Mouse (Mus musculus) embryonic facial prominence, embryonic 12.5 days (tissue): ENCODE measurements around the gene Cr1l. TPM values are rescaled to one million over a fixed set of nuclear protein-coding genes. Genes with fewer than 3 reads are reported as not detected.
A peak's percentile ranks its signal among the peaks of the same experiment; 100 is the strongest.

ENCODE experiments used
- ATAC-seq: fragments of 200-750 bp; cut with Nextera tagmentation; 2 replicates; pipeline ENCODE4 v1.8.0; 2017; ENCODE audit not compliant: insufficient number of reproducible peaks, insufficient read depth, low FRiP score, low TSS enrichment
- H3K27ac ChIP-seq: fragments of 300-500 bp; sonication (generic); 2 replicates; pipeline ENCODE4 v1.5.1; 2016; ENCODE audit warnings: mild to moderate bottlenecking
- H3K27me3 ChIP-seq: fragments of 300-500 bp; sonication (generic); 2 replicates; pipeline ENCODE4 v1.6.1; 2016; ENCODE audit warnings: mild to moderate bottlenecking, moderate library complexity
- H3K36me3 ChIP-seq: fragments of 300-500 bp; sonication (generic); 2 replicates; pipeline ENCODE4 v1.6.1; 2016; ENCODE audit warnings: mild to moderate bottlenecking
- H3K4me1 ChIP-seq: fragments of 300-500 bp; sonication (generic); 2 replicates; pipeline ENCODE4 v1.6.1; 2016
- H3K4me2 ChIP-seq: fragments of 300-500 bp; sonication (generic); replicated peaks from 2 replicates; pipeline ENCODE4 v1.6.1; 2016; ENCODE audit warnings: mild to moderate bottlenecking, moderate library complexity
- H3K4me3 ChIP-seq: fragments of 300-500 bp; sonication (generic); 2 replicates; pipeline ENCODE4 v1.5.1; 2016; ENCODE audit warnings: mild to moderate bottlenecking
- H3K9ac ChIP-seq: fragments of 300-500 bp; sonication (generic); 2 replicates; pipeline ENCODE4 v1.6.1; 2016; ENCODE audit warnings: mild to moderate bottlenecking, moderate library complexity
- H3K9me3 ChIP-seq: fragments of 300-500 bp; sonication (generic); 2 replicates; pipeline ENCODE4 v1.6.1; 2016; ENCODE audit warnings: mild to moderate bottlenecking, moderate library complexity
- whole genome bisulfite sequencing: fragments of 180-500 bp; shearing (Covaris S2); methylation state at CpG from one replicate; pipeline ENCODE4 v1.1.7; 2016; 5-methylcytosine and 5-hydroxymethylcytosine counted together
- polyA plus RNA-seq: library from polyadenylated mRNA; unstranded; fragments of >200 nt; fragmentation: Nextera tagmentation; extraction: Ambion mirVana; gene quantifications from 2 replicates; pipeline ENCODE4 v1.2.1, GENCODE M21; 2016

Gene Cr1l
- polyA plus RNA-seq, 1 experiment from 2014 or later, result 46.5 TPM

GRCm38 (mm10) chr1:195092220-195092720, 39.1 kb downstream of the Cr1l start, which contains the start of gene Cd46:
Gene Cd46 (minus strand): TSS chr1:195092249.
- Histone ChIP-seq H3K27ac (no peak within 1 kb of the TSS), H3K4me1 (peaks cover 3% of the 10 kb centered on the region; the same call in 1 of the 2 replicates), H3K9ac (peak within 1 kb of the TSS; percentile 12; the same call in 1 of the 2 replicates)

GRCm38 (mm10) chr1:195091699-195092219, 39.6 kb downstream of the Cr1l start:
- Histone ChIP-seq H3K9ac (peak overlapping the region; percentile 12; the same call in 1 of the 2 replicates), H3K27ac (no peak overlapping the region), H3K9me3 (no peaks in the 10 kb centered on the region), H3K4me1 (peaks cover 3% of the 10 kb centered on the region; the same call in 1 of the 2 replicates), H3K4me3 (peak overlapping the region; percentile 38), H3K27me3 (no peaks in the 10 kb centered on the region), H3K4me2 (peak overlapping the region; percentile 69), H3K36me3 (no peaks in the 10 kb centered on the region)
- WGBS, result 17% methylated on average over 11 of the region's 11 CpGs
- ATAC-seq, result peak; percentile 54

More at GRCm38 (mm10) chr1:195092220-195092720, 39.1 kb downstream of the Cr1l start, which contains the start of gene Cd46:
- H3K4me3 ChIP-seq, result peak within 1 kb of the TSS; percentile 38
- ATAC-seq, result peak; percentile 94
- 2% methylated on average over 14 of the region's 14 CpGs for WGBS
- H3K27me3 ChIP-seq, result no peaks in the 10 kb centered on the region
- peaks cover 4% of the 10 kb centered on the region; the same call in 1 of the 2 replicates for H3K36me3 ChIP-seq
- H3K4me2 ChIP-seq, result peak within 1 kb of the TSS; percentile 69
- H3K9me3 ChIP-seq, result no peaks in the 10 kb centered on the region

GRCm38 (mm10) chr1:195082142-195082541, 49.2 kb downstream of the Cr1l start:
- no peak overlapping the region for H3K4me2 ChIP-seq
- no peaks in the 10 kb centered on the region for H3K36me3 ChIP-seq
- H3K9ac ChIP-seq, result no peak overlapping the region
- H3K9me3 ChIP-seq, result no peaks in the 10 kb centered on the region
- no peak overlapping the region for H3K27ac ChIP-seq
- H3K27me3 ChIP-seq, result no peaks in the 10 kb centered on the region
- no peak overlapping the region for H3K4me3 ChIP-seq
- ATAC-seq, result no peak
- H3K4me1 ChIP-seq, result no peaks in the 10 kb centered on the region

Other genes starting within 250 kb of the Cr1l start
- 63.3 and 63.4 TPM in 2 replicates for gene Cd34, start 192.8 kb downstream of the Cr1l start, polyA plus RNA-seq
- 1.3 and 1.6 TPM in 2 replicates for gene Cd46, start 39.3 kb downstream of the Cr1l start, polyA plus RNA-seq
- 0.22 and 0.29 TPM in 2 replicates for gene Cr2, start 45.1 kb upstream of the Cr1l start, polyA plus RNA-seq